17 mouse cellular contexts compared by ENCODE assay signal in the genomic region with DNA sequence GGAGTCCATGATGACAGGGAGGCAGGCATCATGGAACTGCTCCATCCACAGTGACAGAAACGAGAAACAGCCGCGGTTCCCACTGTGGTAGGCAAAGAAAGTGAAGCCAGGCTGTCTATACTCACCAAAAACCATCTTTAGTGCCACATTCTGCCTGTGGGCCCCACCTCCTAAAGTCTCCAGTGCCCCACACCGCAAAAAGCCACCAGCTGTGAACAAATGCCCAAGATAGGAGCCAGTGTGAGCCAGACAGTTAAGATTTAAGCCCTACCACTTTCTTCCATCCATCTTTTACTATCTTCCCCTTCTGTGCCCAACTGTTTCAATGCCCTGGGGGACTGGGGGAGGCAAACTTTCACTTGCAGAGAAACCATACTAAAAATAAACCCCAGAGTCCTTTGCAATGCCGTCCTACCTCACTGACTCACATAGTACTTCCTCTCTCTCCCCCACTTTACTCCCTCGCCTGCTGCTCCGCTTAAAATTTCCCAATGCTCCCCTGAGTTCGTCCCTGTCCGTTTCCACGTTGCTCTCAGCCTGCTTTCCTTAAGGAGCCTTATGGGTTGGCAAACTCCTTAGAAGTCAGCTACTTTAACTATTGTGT.
DNase-seq lines count a peak whose midpoint lies in the region; ATAC-seq and TF ChIP-seq lines count a peak whose summit lies in the region.
"Had no signal": no experiment of that assay in that cellular context is flagged by ENCODE, and none has a peak within 500 bp of the region (broad histone marks: within the 10 kb centered on the region; RNA-seq: fewer than 3 reads in every experiment).

No protein-coding gene starts in this region.

- no peaks in the 10 kb centered on the region for H3K9me3 ChIP-seq in heart, embryonic 16.5 days (replicated peaks; ENCODE audit: control insufficient read depth, low read length)
- H3K9me3 ChIP-seq in liver, embryonic 11.5 days (ENCODE audit: control insufficient read depth, low read length), result no peaks in the 10 kb centered on the region
- no peaks in the 10 kb centered on the region for H3K9me3 ChIP-seq in intestine, postnatal 0 days (ENCODE audit: control insufficient read depth)
- H3K9me3 ChIP-seq: hindbrain, embryonic 13.5 days; intestine, embryonic 15.5 days; liver, embryonic 15.5 days had no signal

- DNase-seq in heart, postnatal 25 days (ENCODE audit: low spot score), result no peak
- DNase-seq in B cell, adult 2 months, result peak; percentile 6
- DNase-seq in liver, embryonic 11.5 days (ENCODE audit: low spot score), result no peak
- no peak for DNase-seq in kidney, postnatal 14 days
- DNase-seq: cerebellum, adult 11-12 months; cerebellum, postnatal 36 days; lung, postnatal 36 days; midbrain, embryonic 14.5 days; thymus, postnatal 14 days had no signal

- peak overlapping the region; percentile 29; the same call in 1 of the 2 replicates for H3K27ac ChIP-seq in heart, embryonic 16.5 days (ENCODE audit: low read length)
- peak overlapping the region; percentile 3; the same call in 1 of the 2 replicates for H3K27ac ChIP-seq in bone marrow, adult 2 months (ENCODE audit: control insufficient read depth, insufficient read depth, low read depth, low read length, poor library complexity)
- no peak overlapping the region for H3K27ac ChIP-seq in liver, embryonic 11.5 days (ENCODE audit: low read depth, low read length)
- no peak overlapping the region for H3K27ac ChIP-seq in intestine, postnatal 0 days (ENCODE audit: low read depth, low read length)
- H3K27ac ChIP-seq: hindbrain, embryonic 13.5 days; intestine, embryonic 15.5 days; liver, embryonic 15.5 days had no signal

- no peaks in the 10 kb centered on the region for H3K36me3 ChIP-seq in heart, embryonic 16.5 days (ENCODE audit: control insufficient read depth, insufficient read depth)
- no peaks in the 10 kb centered on the region for H3K36me3 ChIP-seq in liver, embryonic 11.5 days (ENCODE audit: control insufficient read depth, insufficient read depth, low read length)
- no peaks in the 10 kb centered on the region for H3K36me3 ChIP-seq in intestine, postnatal 0 days (ENCODE audit: control insufficient read depth, insufficient read depth)
- H3K36me3 ChIP-seq: hindbrain, embryonic 13.5 days; intestine, embryonic 15.5 days; liver, embryonic 15.5 days had no signal

- no peak for TF ChIP-seq POLR2A in bone marrow, adult 2 months (IDR thresholded peaks at IDR 0.05; ENCODE audit: borderline replicate concordance, control insufficient read depth, low read depth, low read length)

- no peak overlapping the region for H3K9ac ChIP-seq in heart, embryonic 16.5 days (ENCODE audit: low read length)
- H3K9ac ChIP-seq in liver, embryonic 11.5 days (ENCODE audit: low read depth, low read length), result no peak overlapping the region
- no peak overlapping the region for H3K9ac ChIP-seq in intestine, postnatal 0 days (ENCODE audit: low read depth, low read length)
- H3K9ac ChIP-seq: hindbrain, embryonic 13.5 days; intestine, embryonic 15.5 days; liver, embryonic 15.5 days had no signal

- WGBS in heart, embryonic 16.5 days, result 41% methylated on average over 10 of the region's 10 CpGs
- 7% methylated on average over 10 of the region's 10 CpGs for WGBS in bone marrow, adult 2 months
- WGBS in liver, embryonic 11.5 days, result 59% methylated on average over 10 of the region's 10 CpGs
- WGBS in intestine, postnatal 0 days, result 74% methylated on average over 10 of the region's 10 CpGs

- intact Hi-C loops in heart, postnatal 25 days (cut with DNase I), result no loop called here

- H3K4me2 ChIP-seq in heart, embryonic 16.5 days (ENCODE audit: low read depth, low read length), result peak overlapping the region; percentile 41; the same call in 1 of the 2 replicates
- no peak overlapping the region for H3K4me2 ChIP-seq in liver, embryonic 11.5 days
- H3K4me2 ChIP-seq in intestine, postnatal 0 days (replicated peaks; ENCODE audit: low read depth), result no peak overlapping the region
- H3K4me2 ChIP-seq: hindbrain, embryonic 13.5 days; intestine, embryonic 15.5 days; liver, embryonic 15.5 days had no signal

- no peak overlapping the region for H3K4me3 ChIP-seq in heart, embryonic 16.5 days (ENCODE audit: low read length)
- H3K4me3 ChIP-seq in bone marrow, adult 2 months (replicated peaks; ENCODE audit: control insufficient read depth, low read depth, low read length), result no peak overlapping the region
- no peak overlapping the region for H3K4me3 ChIP-seq in liver, embryonic 11.5 days (ENCODE audit: low read depth, low read length)
- no peak overlapping the region for H3K4me3 ChIP-seq in intestine, postnatal 0 days (ENCODE audit: low read depth, low read length)
- H3K4me3 ChIP-seq: hindbrain, embryonic 13.5 days; intestine, embryonic 15.5 days; liver, embryonic 15.5 days had no signal

- no peak for ATAC-seq in heart, embryonic 16.5 days (replicated peaks; ENCODE audit: extremely low read depth, insufficient read depth, low FRiP score)
- ATAC-seq in megakaryocyte progenitor cell, adult 5-6 weeks (replicated peaks; ENCODE audit: poor library complexity), result peak; percentile 79
- no peak for ATAC-seq in liver, embryonic 11.5 days (replicated peaks; ENCODE audit: low FRiP score)
- ATAC-seq in intestine, postnatal 0 days, result no peak
- ATAC-seq: activated CD4-positive, CD25-positive, alpha-beta regulatory T cell, adult 4 months; intestine, embryonic 15.5 days had no signal

- TF ChIP-seq CTCF in bone marrow, adult 2 months (IDR thresholded peaks at IDR 0.05; ENCODE audit: control insufficient read depth, insufficient read depth, low read length), result no peak
- TF ChIP-seq CTCF in intestine, postnatal 0 days (IDR thresholded peaks at IDR 0.05; ENCODE audit: low read depth), result no peak

- H3K4me1 ChIP-seq in heart, embryonic 16.5 days (ENCODE audit: control insufficient read depth, insufficient read depth, low read length), result peaks cover 17% of the 10 kb centered on the region
- H3K4me1 ChIP-seq in bone marrow, adult 2 months (ENCODE audit: control insufficient read depth, insufficient read depth, low read length), result peaks cover 1% of the 10 kb centered on the region; the same call in 1 of the 2 replicates
- no peaks in the 10 kb centered on the region for H3K4me1 ChIP-seq in liver, embryonic 11.5 days (replicated peaks; ENCODE audit: control insufficient read depth, insufficient read depth, low read length)
- H3K4me1 ChIP-seq in intestine, postnatal 0 days (replicated peaks; ENCODE audit: control insufficient read depth, insufficient read depth, low read length), result no peaks in the 10 kb centered on the region
- H3K4me1 ChIP-seq: intestine, embryonic 15.5 days; liver, embryonic 15.5 days had no signal

- H3K27me3 ChIP-seq in heart, embryonic 16.5 days (ENCODE audit: control insufficient read depth, insufficient read depth, low read length), result no peaks in the 10 kb centered on the region
- H3K27me3 ChIP-seq in liver, embryonic 11.5 days (replicated peaks; ENCODE audit: control insufficient read depth, insufficient read depth, low read length), result no peaks in the 10 kb centered on the region
- no peaks in the 10 kb centered on the region for H3K27me3 ChIP-seq in intestine, postnatal 0 days (replicated peaks; ENCODE audit: control insufficient read depth, insufficient read depth, low read length)
- H3K27me3 ChIP-seq: hindbrain, embryonic 13.5 days; intestine, embryonic 15.5 days; liver, embryonic 15.5 days had no signal

Comparison
In these comparisons a context has a peak if more than half of its experiments do, and no peak if none do; other contexts are left out.
1. H3K27ac ChIP-seq: peak in heart, embryonic 16.5 days (single experiment) and bone marrow, adult 2 months (single experiment); none in liver, embryonic 11.5 days (single experiment) and intestine, postnatal 0 days (single experiment).
2. DNase-seq: peak in B cell, adult 2 months (2 of 2); none in heart, postnatal 25 days (single experiment), liver, embryonic 11.5 days (single experiment) and kidney, postnatal 14 days (single experiment).